Mouse (Mus musculus): ENCODE measurements around the gene Dnah2. TPM values are rescaled to one million over a fixed set of nuclear protein-coding genes. Genes with fewer than 3 reads are reported as not detected.

The Dnah2 gene
- polyA plus RNA-seq, 1 experiment from 2014 or later, result 2.7 TPM

GRCm38 (mm10) chr11:69418481-69419442, 130.1 kb downstream of the Dnah2 start:
- Histone ChIP-seq H3K9me3 (replicated peaks; ENCODE audit: control insufficient read depth, low read length) (no peaks in the 10 kb centered on the region), H3K27ac (ENCODE audit: low read depth, low read length) (peak overlapping the region; percentile 99), H3K36me3 (ENCODE audit: control insufficient read depth, insufficient read depth, low read length) (no peaks in the 10 kb centered on the region), H3K4me1 (ENCODE audit: control insufficient read depth, insufficient read depth, low read length) (peaks cover 42% of the 10 kb centered on the region), H3K4me3 (ENCODE audit: low read depth, low read length) (peak overlapping the region; percentile 77), H3K4me2 (ENCODE audit: low read length) (peak overlapping the region; percentile 95), H3K27me3 (replicated peaks; ENCODE audit: control insufficient read depth, insufficient read depth, low read length) (peaks cover 25% of the 10 kb centered on the region), H3K9ac (ENCODE audit: low read length) (peak overlapping the region; percentile 54)
- under 1% methylated on average over 45 of the region's 45 CpGs for WGBS
- ATAC-seq (peak; percentile 90), DNase-seq (ENCODE audit: low spot score) (peak; percentile 98)

- ATAC-seq, result peak; percentile 24
- Histone ChIP-seq H3K4me1 (ENCODE audit: control insufficient read depth, insufficient read depth, low read length) (peaks cover 52% of the 10 kb centered on the region), H3K4me2 (ENCODE audit: low read length) (peak overlapping the region; percentile 95), H3K36me3 (ENCODE audit: control insufficient read depth, insufficient read depth, low read length) (peaks cover 8% of the 10 kb centered on the region; the same call in 1 of the 2 replicates), H3K9me3 (replicated peaks; ENCODE audit: control insufficient read depth, low read length) (no peaks in the 10 kb centered on the region), H3K27me3 (replicated peaks; ENCODE audit: control insufficient read depth, insufficient read depth, low read length) (peaks cover 21% of the 10 kb centered on the region), H3K4me3 (ENCODE audit: low read depth, low read length) (peak overlapping the region; percentile 77), H3K27ac (ENCODE audit: low read depth, low read length) (peak overlapping the region; percentile 99), H3K9ac (ENCODE audit: low read length) (peak overlapping the region; percentile 56)
- peak; percentile 96 for DNase-seq (ENCODE audit: low spot score)
- WGBS, result 0% methylated on average over 39 of the region's 39 CpGs
These were observed 131.2 kb downstream of the Dnah2 start for GRCm38 (mm10) chr11:69417449-69418384.

- whole genome bisulfite sequencing, result 3% methylated on average over 8 of the region's 8 CpGs
- DNase-seq (ENCODE audit: low spot score) (no peak), ATAC-seq (no peak)
- peak overlapping the region; percentile 56 for H3K9ac ChIP-seq (ENCODE audit: low read length)
- peak overlapping the region; percentile 99 for H3K27ac ChIP-seq (ENCODE audit: low read depth, low read length)
- peak overlapping the region; percentile 77 for H3K4me3 ChIP-seq (ENCODE audit: low read depth, low read length)
- H3K4me1 ChIP-seq (ENCODE audit: control insufficient read depth, insufficient read depth, low read length), result peaks cover 59% of the 10 kb centered on the region
- no peaks in the 10 kb centered on the region for H3K9me3 ChIP-seq (replicated peaks; ENCODE audit: control insufficient read depth, low read length)
- H3K4me2 ChIP-seq (ENCODE audit: low read length), result peak overlapping the region; percentile 95
- peaks cover 13% of the 10 kb centered on the region for H3K27me3 ChIP-seq (replicated peaks; ENCODE audit: control insufficient read depth, insufficient read depth, low read length)
- H3K36me3 ChIP-seq (ENCODE audit: control insufficient read depth, insufficient read depth, low read length), result peaks cover 15% of the 10 kb centered on the region
These were observed 131.9 kb downstream of the Dnah2 start for GRCm38 (mm10) chr11:69416921-69417448.

GRCm38 (mm10) chr11:69416509-69416908, 132.4 kb downstream of the Dnah2 start:
- peaks cover 19% of the 10 kb centered on the region for H3K36me3 ChIP-seq (ENCODE audit: control insufficient read depth, insufficient read depth, low read length)
- peak overlapping the region; percentile 77 for H3K4me3 ChIP-seq (ENCODE audit: low read depth, low read length)
- peak overlapping the region; percentile 95 for H3K4me2 ChIP-seq (ENCODE audit: low read length)
- H3K27ac ChIP-seq (ENCODE audit: low read depth, low read length), result peak overlapping the region; percentile 99
- no peak for DNase-seq (ENCODE audit: low spot score)
- H3K9me3 ChIP-seq (replicated peaks; ENCODE audit: control insufficient read depth, low read length), result no peaks in the 10 kb centered on the region
- H3K9ac ChIP-seq (ENCODE audit: low read length), result peak overlapping the region; percentile 56
- H3K27me3 ChIP-seq (replicated peaks; ENCODE audit: control insufficient read depth, insufficient read depth, low read length), result peaks cover 10% of the 10 kb centered on the region
- ATAC-seq, result no peak
- H3K4me1 ChIP-seq (ENCODE audit: control insufficient read depth, insufficient read depth, low read length), result peaks cover 62% of the 10 kb centered on the region
- 2% methylated on average over 4 of the region's 4 CpGs for WGBS

GRCm38 (mm10) chr11:69415668-69416451, 133.1 kb downstream of the Dnah2 start:
- ATAC-seq (peak; percentile 18; the same call in 1 of the 2 replicates), DNase-seq (ENCODE audit: low spot score) (peak; percentile 93)
- H3K4me1 ChIP-seq (ENCODE audit: control insufficient read depth, insufficient read depth, low read length), result peaks cover 62% of the 10 kb centered on the region
- H3K9ac ChIP-seq (ENCODE audit: low read length), result peak overlapping the region; percentile 99
- peak overlapping the region; percentile 77 for H3K4me3 ChIP-seq (ENCODE audit: low read depth, low read length)
- peak overlapping the region; percentile 99 for H3K4me2 ChIP-seq (ENCODE audit: low read length)
- WGBS, result 0% methylated on average over 15 of the region's 25 CpGs
- H3K36me3 ChIP-seq (ENCODE audit: control insufficient read depth, insufficient read depth, low read length), result peaks cover 19% of the 10 kb centered on the region
- H3K27ac ChIP-seq (ENCODE audit: low read depth, low read length), result peak overlapping the region; percentile 99
- H3K9me3 ChIP-seq (replicated peaks; ENCODE audit: control insufficient read depth, low read length), result no peaks in the 10 kb centered on the region
- H3K27me3 ChIP-seq (replicated peaks; ENCODE audit: control insufficient read depth, insufficient read depth, low read length), result peaks cover 4% of the 10 kb centered on the region

DNA sequence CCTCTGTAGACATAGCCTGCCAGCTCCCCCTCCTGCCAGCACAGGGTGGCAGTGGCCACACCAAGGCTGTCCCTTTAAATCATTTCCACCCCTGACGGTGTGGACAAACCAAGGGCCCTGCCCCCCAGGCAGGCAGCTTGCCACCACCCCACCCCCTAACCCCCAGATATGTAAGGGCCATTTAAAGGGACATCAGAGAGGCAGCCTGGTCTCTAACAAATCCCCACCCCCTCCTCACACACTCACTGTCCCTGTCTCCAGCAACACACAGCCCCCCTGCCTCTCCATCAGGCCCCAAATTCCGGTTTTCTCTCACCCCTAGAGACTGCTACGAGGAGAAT, 133.6 kb downstream of the Dnah2 start:
- 0% methylated on average over 3 of the region's 3 CpGs for WGBS
- Histone ChIP-seq H3K4me2 (ENCODE audit: low read length) (peak overlapping the region; percentile 99), H3K27me3 (replicated peaks; ENCODE audit: control insufficient read depth, insufficient read depth, low read length) (no peaks in the 10 kb centered on the region), H3K27ac (ENCODE audit: low read depth, low read length) (peak overlapping the region; percentile 99), H3K4me1 (ENCODE audit: control insufficient read depth, insufficient read depth, low read length) (peaks cover 57% of the 10 kb centered on the region), H3K9ac (ENCODE audit: low read length) (peak overlapping the region; percentile 99), H3K36me3 (ENCODE audit: control insufficient read depth, insufficient read depth, low read length) (peaks cover 19% of the 10 kb centered on the region), H3K9me3 (replicated peaks; ENCODE audit: control insufficient read depth, low read length) (no peaks in the 10 kb centered on the region), H3K4me3 (ENCODE audit: low read depth, low read length) (peak overlapping the region; percentile 77)
- ATAC-seq (peak; percentile 2), DNase-seq (ENCODE audit: low spot score) (peak; percentile 77)

DNA sequence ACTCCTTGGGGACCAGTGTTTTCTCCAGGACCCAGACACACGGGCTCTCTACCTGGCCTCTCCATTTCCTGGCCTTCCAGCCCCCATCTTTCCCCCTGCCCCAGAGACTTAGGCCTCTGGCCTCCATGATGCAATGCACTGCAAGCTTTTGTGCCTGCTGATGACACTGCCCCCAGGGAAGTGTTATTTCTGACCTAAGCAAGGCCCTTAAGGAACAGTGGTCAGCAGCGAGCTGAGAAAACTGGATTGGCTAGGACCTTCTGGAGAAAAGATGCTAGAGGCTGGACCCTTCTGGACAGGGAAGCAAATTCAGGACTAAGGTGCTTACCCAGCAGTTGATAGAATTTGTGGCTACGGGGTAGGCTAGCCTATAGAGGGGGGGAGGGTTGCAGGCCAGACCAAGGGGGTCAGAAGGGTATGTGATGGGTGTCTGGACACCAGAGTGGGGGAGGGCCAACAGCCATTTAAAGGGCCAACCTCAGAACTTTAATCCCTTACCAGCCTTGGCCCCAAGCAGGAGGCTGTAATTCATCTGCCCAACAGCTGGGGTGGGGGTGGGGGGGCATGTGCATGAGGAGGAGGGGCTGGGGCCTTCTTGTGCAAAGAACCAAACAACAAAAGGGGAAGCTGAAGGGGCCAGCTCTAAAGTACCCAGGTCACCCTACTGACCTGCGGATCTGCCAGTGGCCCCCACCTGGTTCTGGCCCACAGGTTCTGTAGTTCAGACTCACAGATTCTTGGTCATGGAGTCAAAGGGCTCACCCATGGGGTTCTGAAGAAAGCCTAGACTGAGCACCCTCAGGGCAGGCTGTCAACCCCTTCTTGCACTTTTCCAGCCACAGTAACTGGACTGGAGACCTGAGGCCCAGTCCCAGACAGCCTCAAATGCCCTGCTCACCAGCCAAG, 134.2 kb downstream of the Dnah2 start:
- Histone ChIP-seq H3K4me3 (ENCODE audit: low read depth, low read length) (peak overlapping the region; percentile 77), H3K4me2 (ENCODE audit: low read length) (peak overlapping the region; percentile 99), H3K9me3 (replicated peaks; ENCODE audit: control insufficient read depth, low read length) (no peaks in the 10 kb centered on the region), H3K27me3 (replicated peaks; ENCODE audit: control insufficient read depth, insufficient read depth, low read length) (no peaks in the 10 kb centered on the region), H3K27ac (ENCODE audit: low read depth, low read length) (peak overlapping the region; percentile 99), H3K9ac (ENCODE audit: low read length) (peak overlapping the region; percentile 99), H3K36me3 (ENCODE audit: control insufficient read depth, insufficient read depth, low read length) (peaks cover 19% of the 10 kb centered on the region), H3K4me1 (ENCODE audit: control insufficient read depth, insufficient read depth, low read length) (peaks cover 52% of the 10 kb centered on the region)
- no peak for DNase-seq (ENCODE audit: low spot score)
- ATAC-seq, result no peak
- WGBS, result 12% methylated on average over 4 of the region's 4 CpGs
